Mouse (Mus musculus) E14TG2a.4 (cell line): ENCODE results near the gene Alpk3.
A peak's percentile ranks its signal among the peaks of the same experiment; 100 is the strongest.

Source experiments
- H3K27me3 ChIP-seq: 2 replicates; pipeline ENCODE4 v1.6.1; 2014; ENCODE audit warnings: low read length, control low read depth; ENCODE audit not compliant: insufficient read depth
- H3K36me3 ChIP-seq: 2 replicates; pipeline ENCODE4 v1.6.1; 2014; ENCODE audit warnings: low read length, control low read depth; ENCODE audit not compliant: insufficient read depth
- H3K4me1 ChIP-seq: replicated peaks from 2 replicates; pipeline ENCODE4 v1.6.1; 2014; ENCODE audit warnings: low read depth, low read length, control low read depth
- H3K4me3 ChIP-seq: replicated peaks from 2 replicates; pipeline ENCODE4 v1.5.1; 2014; ENCODE audit warnings: mild to moderate bottlenecking, low read length
- H3K9me3 ChIP-seq: 2 replicates; pipeline ENCODE4 v1.6.1; 2014; ENCODE audit warnings: low read length, control low read depth
- CTCF ChIP-seq: conservative IDR thresholded peaks from 2 replicates; pipeline ENCODE4 v1.5.1; 2014; ENCODE audit warnings: low read length
- NANOG ChIP-seq: IDR thresholded peaks from 2 replicates; pipeline ENCODE4 v1.6.1; 2014; ENCODE audit warnings: borderline replicate concordance, low read length, mixed read lengths
- POU5F1 ChIP-seq: IDR thresholded peaks from 2 replicates; pipeline ENCODE4 v1.6.1; 2014; ENCODE audit warnings: low read length, borderline replicate concordance

The Alpk3 gene

GRCm38 (mm10) chr7:81057471-81057870, at the start of gene Alpk3:
TSS of gene Alpk3 (plus strand) at chr7:81057600.
- H3K4me1 ChIP-seq, result peaks cover 48% of the 10 kb centered on the region
- TF ChIP-seq POU5F1, result no peak
- TF ChIP-seq NANOG, result no peak
- TF ChIP-seq CTCF, result no peak
- peak within 1 kb of the TSS; percentile 69 for H3K4me3 ChIP-seq
- H3K9me3 ChIP-seq, result no peaks in the 10 kb centered on the region
- peaks cover 13% of the 10 kb centered on the region for H3K27me3 ChIP-seq
- H3K36me3 ChIP-seq, result no peaks in the 10 kb centered on the region

- Histone ChIP-seq H3K36me3 (peaks cover 17% of the 10 kb centered on the region), H3K27me3 (no peaks in the 10 kb centered on the region), H3K4me3 (no peak overlapping the region), H3K4me1 (peaks cover 4% of the 10 kb centered on the region; the same call in 1 of the 2 replicates), H3K9me3 (no peaks in the 10 kb centered on the region)
- TF ChIP-seq CTCF (no peak), NANOG (no peak), POU5F1 (no peak)
Observed at GRCm38 (mm10) chr7:81008285-81008684, 49.1 kb upstream of the Alpk3 start.

- H3K27me3 ChIP-seq, result no peaks in the 10 kb centered on the region
- H3K4me1 ChIP-seq, result peaks cover 4% of the 10 kb centered on the region
- H3K4me3 ChIP-seq, result no peak overlapping the region
- TF ChIP-seq NANOG (no peak), CTCF (no peak), POU5F1 (no peak)
- H3K36me3 ChIP-seq, result peaks cover 17% of the 10 kb centered on the region
- H3K9me3 ChIP-seq, result no peaks in the 10 kb centered on the region
Observed at GRCm38 (mm10) chr7:81011576-81011975, 45.8 kb upstream of the Alpk3 start.

GRCm38 (mm10) chr7:81020307-81020706, 37.1 kb upstream of the Alpk3 start:
- H3K4me1 ChIP-seq, result peaks cover 29% of the 10 kb centered on the region
- TF ChIP-seq CTCF, result no peak
- H3K36me3 ChIP-seq, result peaks cover 27% of the 10 kb centered on the region
- no peak overlapping the region for H3K4me3 ChIP-seq
- H3K27me3 ChIP-seq, result no peaks in the 10 kb centered on the region
- H3K9me3 ChIP-seq, result peaks cover 22% of the 10 kb centered on the region

DNA sequence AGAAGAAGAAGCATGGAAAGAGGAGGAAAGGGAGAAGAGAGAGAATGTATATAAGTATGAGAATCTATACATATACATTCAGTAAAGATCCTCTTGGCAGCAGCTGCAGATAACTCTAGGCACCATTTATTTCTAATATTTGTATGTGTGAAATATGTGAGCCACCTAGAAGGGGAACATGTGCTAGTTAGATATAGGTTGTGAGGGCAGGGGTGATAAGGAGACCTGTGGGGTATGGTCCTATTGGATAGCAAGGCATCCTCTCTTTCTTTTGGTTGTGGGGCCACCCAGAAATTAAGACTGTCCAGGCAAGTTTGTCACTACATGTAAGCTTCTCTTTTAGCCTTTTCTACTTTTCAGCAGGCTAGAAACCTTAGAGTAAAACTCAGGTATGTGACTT, 34.7 kb upstream of the Alpk3 start:
- H3K9me3 ChIP-seq, result peaks cover 24% of the 10 kb centered on the region
- no peaks in the 10 kb centered on the region for H3K27me3 ChIP-seq
- H3K4me3 ChIP-seq, result no peak overlapping the region

DNA sequence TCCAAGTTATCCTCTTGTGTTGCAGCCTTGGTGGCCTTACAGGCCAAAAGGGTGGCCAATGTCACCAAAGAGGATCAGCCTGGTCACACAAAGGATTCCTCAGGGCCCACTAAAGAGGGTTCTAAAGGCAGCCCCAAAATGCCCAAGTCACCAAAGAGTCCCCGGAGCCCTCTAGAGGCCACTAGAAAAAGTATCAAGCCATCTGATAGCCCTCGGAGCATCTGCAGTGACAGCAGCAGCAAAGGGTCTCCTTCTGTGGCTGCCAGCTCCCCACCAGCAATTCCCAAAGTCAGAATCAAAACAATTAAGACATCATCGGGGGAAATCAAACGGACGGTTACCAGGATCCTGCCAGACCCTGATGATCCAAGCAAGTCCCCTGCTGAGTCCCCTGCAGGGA, 33.3 kb upstream of the Alpk3 start:
- peaks cover 35% of the 10 kb centered on the region for H3K4me1 ChIP-seq
- H3K4me3 ChIP-seq, result no peak overlapping the region
- peaks cover 54% of the 10 kb centered on the region for H3K36me3 ChIP-seq
- TF ChIP-seq CTCF, result no peak
- TF ChIP-seq NANOG, result no peak
- TF ChIP-seq POU5F1, result no peak
- peaks cover 24% of the 10 kb centered on the region for H3K9me3 ChIP-seq
- no peaks in the 10 kb centered on the region for H3K27me3 ChIP-seq

More for the DNA sequence above, 34.7 kb upstream of the Alpk3 start:
- H3K36me3 ChIP-seq, result peaks cover 45% of the 10 kb centered on the region
- H3K4me1 ChIP-seq, result peaks cover 29% of the 10 kb centered on the region
- TF ChIP-seq CTCF, result no peak
- TF ChIP-seq POU5F1, result no peak
- TF ChIP-seq NANOG, result no peak

- Histone ChIP-seq H3K4me3 (no peak overlapping the region), H3K27me3 (no peaks in the 10 kb centered on the region), H3K4me1 (peaks cover 34% of the 10 kb centered on the region), H3K9me3 (peaks cover 24% of the 10 kb centered on the region), H3K36me3 (peaks cover 60% of the 10 kb centered on the region)
- TF ChIP-seq NANOG, result no peak
Observed at GRCm38 (mm10) chr7:81024651-81025050, 32.7 kb upstream of the Alpk3 start.

DNA sequence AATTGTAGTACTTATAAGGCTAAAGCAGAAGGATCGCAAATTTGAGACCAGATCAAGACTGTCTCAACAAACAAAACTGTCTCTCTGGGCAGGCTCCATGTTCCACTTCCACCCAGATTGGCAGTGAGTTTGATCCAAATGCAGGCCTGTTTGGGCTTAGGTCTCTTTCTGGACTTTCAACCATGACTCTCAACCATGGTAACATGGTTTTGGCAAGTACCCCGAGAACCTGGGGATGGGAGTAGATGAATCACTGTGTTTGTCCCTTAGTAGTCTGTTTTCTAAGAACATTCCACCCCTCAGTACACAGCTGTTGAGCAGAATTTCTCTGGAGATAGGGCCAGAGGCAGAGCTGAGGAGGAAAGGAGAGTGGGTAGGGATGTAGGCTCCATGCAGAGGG, 31.6 kb upstream of the Alpk3 start:
- no peak for TF ChIP-seq NANOG
- no peak for TF ChIP-seq POU5F1
- no peak for TF ChIP-seq CTCF
- H3K4me1 ChIP-seq, result peaks cover 23% of the 10 kb centered on the region
- H3K4me3 ChIP-seq, result no peak overlapping the region
- H3K9me3 ChIP-seq, result peaks cover 24% of the 10 kb centered on the region
- peaks cover 71% of the 10 kb centered on the region for H3K36me3 ChIP-seq
- no peaks in the 10 kb centered on the region for H3K27me3 ChIP-seq

DNA sequence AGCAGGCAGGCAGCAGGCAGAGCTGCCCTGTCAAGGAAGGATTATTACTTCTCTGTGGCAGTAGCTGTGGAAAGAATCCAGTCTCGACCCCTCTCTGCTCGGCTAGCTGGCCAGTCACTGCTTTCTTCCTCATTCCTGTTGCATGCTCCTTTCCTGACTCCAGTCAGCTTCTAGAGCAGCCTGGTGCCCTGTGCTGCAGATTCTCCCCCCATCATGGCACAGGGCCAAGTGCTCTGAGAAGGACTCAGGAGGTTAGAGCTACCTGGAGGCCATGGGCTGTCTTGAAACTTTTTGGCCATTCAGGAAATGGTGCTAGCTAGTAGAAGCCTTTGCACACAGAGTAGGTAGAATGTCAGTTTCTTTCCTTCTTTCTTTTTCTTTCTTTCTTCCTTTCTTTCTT, 17.7 kb upstream of the Alpk3 start:
- H3K27me3 ChIP-seq, result no peaks in the 10 kb centered on the region
- no peak overlapping the region for H3K4me3 ChIP-seq
- peaks cover 59% of the 10 kb centered on the region for H3K36me3 ChIP-seq
- H3K9me3 ChIP-seq, result no peaks in the 10 kb centered on the region
- no peaks in the 10 kb centered on the region; the same call in 1 of the 2 replicates for H3K4me1 ChIP-seq
- TF ChIP-seq NANOG, result no peak
- TF ChIP-seq POU5F1, result no peak
- no peak for TF ChIP-seq CTCF
